Mouse (Mus musculus) forebrain, postnatal 0 days (tissue): ENCODE results near the gene Zfp618. TPM values are rescaled to one million over a fixed set of nuclear protein-coding genes. Genes with fewer than 3 reads are reported as not detected.
A peak's percentile ranks its signal among the peaks of the same experiment; 100 is the strongest.

Source experiments
- ATAC-seq: fragments of 200-750 bp; cut with Nextera tagmentation; 2 replicates; pipeline ENCODE4 v1.8.0; 2017; ENCODE audit warnings: mild to moderate bottlenecking, moderate library complexity
- DNase-seq: peaks from one replicate; pipeline ENCODE4 v3.0.0-alpha.2; 2015
- H3K27ac ChIP-seq: fragments of 300-500 bp; sonication (generic); 2 replicates; pipeline ENCODE4 v1.5.1; 2014; ENCODE audit warnings: low read depth, mild to moderate bottlenecking, antibody characterized with exemption, low read length, moderate library complexity, mixed read lengths
- H3K27me3 ChIP-seq: fragments of 300-500 bp; sonication (generic); 2 replicates; pipeline ENCODE4 v1.6.1; 2014; ENCODE audit warnings: mild to moderate bottlenecking, low read length, mixed read lengths; ENCODE audit not compliant: insufficient read depth
- H3K36me3 ChIP-seq: fragments of 300-500 bp; sonication (generic); 2 replicates; pipeline ENCODE4 v1.6.1; 2014; ENCODE audit warnings: mild to moderate bottlenecking, moderate library complexity; ENCODE audit not compliant: insufficient read depth
- H3K4me1 ChIP-seq: fragments of 300-500 bp; sonication (generic); 2 replicates; pipeline ENCODE4 v1.6.1; 2014; ENCODE audit warnings: antibody characterized with exemption; ENCODE audit not compliant: insufficient read depth
- H3K4me2 ChIP-seq: fragments of 300-500 bp; sonication (generic); 2 replicates; pipeline ENCODE4 v1.6.1; 2014; ENCODE audit warnings: low read depth, mild to moderate bottlenecking, moderate library complexity
- H3K4me3 ChIP-seq: fragments of 300-500 bp; sonication (generic); 2 replicates; pipeline ENCODE4 v1.5.1; 2014; ENCODE audit warnings: low read depth, low read length, mixed read lengths
- H3K9ac ChIP-seq: fragments of 300-500 bp; sonication (generic); 2 replicates; pipeline ENCODE4 v1.6.1; 2014; ENCODE audit warnings: mild to moderate bottlenecking
- H3K9me3 ChIP-seq: fragments of 300-500 bp; sonication (generic); 2 replicates; pipeline ENCODE4 v1.6.1; 2016; ENCODE audit warnings: low read length
- CTCF ChIP-seq: sonication (generic); IDR thresholded peaks from 2 replicates; pipeline ENCODE4 v1.5.1; 2016; ENCODE audit warnings: antibody characterized with exemption, control low read depth, low read depth
- WGBS: fragments of 180-500 bp; shearing (Covaris S2); extraction: QIAGEN DNeasy Blood & Tissue Kit; methylation state at CpG from one replicate; pipeline ENCODE4 v1.1.7; 2014; 5-methylcytosine and 5-hydroxymethylcytosine counted together
- polyA plus RNA-seq: library from polyadenylated mRNA; unstranded; fragments of >200 nt; fragmentation: Nextera tagmentation; extraction: Ambion mirVana; gene quantifications from 2 replicates; pipeline ENCODE4 v1.2.1, GENCODE M21; 2015
- total RNA-seq: library from RNA; depleted of rRNA; stranded (reverse); fragments of >200 nt; gene quantifications from 2 replicates; pipeline ENCODE4 v1.2.3, GENCODE M21; 2014

Zfp618 gene
- total and polyA plus RNA-seq, 2 experiments from 2014 or later, result 11.1 to 21.9 TPM

DNA sequence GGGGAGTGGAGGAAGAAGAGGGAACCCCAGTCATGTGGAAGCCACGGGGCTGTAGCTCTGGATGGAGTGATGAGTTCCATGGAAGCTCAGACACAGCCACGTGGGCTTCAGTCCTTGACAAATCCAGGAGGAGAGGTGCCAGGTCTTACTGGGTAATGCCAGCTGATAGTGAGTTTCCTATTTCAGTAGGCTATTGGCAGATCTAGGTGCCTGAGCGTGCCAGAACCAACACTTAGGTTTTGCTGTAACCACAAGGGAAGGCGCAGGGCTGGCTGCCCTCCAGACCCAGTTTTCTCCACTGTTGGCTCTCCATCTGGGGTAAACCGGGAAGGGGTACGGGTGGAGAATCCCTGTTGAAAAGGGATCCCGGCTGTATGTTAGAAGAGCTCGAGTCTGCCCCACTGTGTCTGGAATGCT is 119.1 kb downstream of the Zfp618 start:
- 46% methylated on average over 8 of the region's 8 CpGs for WGBS
- Histone ChIP-seq H3K27me3 (no peaks in the 10 kb centered on the region), H3K36me3 (peaks cover 9% of the 10 kb centered on the region; the same call in 1 of the 2 replicates), H3K4me2 (no peak overlapping the region), H3K4me1 (no peaks in the 10 kb centered on the region), H3K9ac (no peak overlapping the region), H3K9me3 (no peaks in the 10 kb centered on the region), H3K27ac (no peak overlapping the region), H3K4me3 (no peak overlapping the region)
- peak; percentile 83 for DNase-seq
- peak; percentile 83 for ATAC-seq
- peak; percentile 18; the same call in 1 of the 2 replicates for TF ChIP-seq CTCF

DNA sequence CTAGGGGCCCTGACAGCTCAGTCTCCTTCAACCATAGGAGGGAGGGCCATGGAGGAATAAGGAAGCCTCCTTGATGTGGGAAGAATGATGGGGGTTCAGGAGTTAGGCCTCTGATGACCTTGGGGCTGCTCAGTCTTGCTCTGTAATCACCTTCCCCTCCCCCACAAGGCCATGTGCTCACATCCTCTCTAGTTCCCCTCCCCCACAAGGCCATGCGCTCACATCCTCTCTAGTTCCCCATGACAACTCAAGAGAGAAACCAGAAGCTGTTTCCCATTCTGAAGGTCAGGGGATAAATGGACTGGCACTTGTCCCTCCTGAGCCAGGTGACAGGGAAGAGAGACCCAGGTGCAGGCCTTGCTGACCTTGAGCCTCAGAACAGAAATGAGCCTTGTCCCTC is 124.1 kb downstream of the Zfp618 start:
- WGBS, result 91% methylated on average over 1 of the region's 1 CpGs
- peaks cover 3% of the 10 kb centered on the region; the same call in 1 of the 2 replicates for H3K36me3 ChIP-seq
- ATAC-seq, result no peak
- H3K4me3 ChIP-seq, result no peak overlapping the region
- H3K27ac ChIP-seq, result no peak overlapping the region
- no peaks in the 10 kb centered on the region for H3K9me3 ChIP-seq
- no peaks in the 10 kb centered on the region for H3K27me3 ChIP-seq
- no peak overlapping the region for H3K4me2 ChIP-seq
- no peak for TF ChIP-seq CTCF
- H3K9ac ChIP-seq, result no peak overlapping the region
- DNase-seq, result no peak
- no peaks in the 10 kb centered on the region for H3K4me1 ChIP-seq

DNA sequence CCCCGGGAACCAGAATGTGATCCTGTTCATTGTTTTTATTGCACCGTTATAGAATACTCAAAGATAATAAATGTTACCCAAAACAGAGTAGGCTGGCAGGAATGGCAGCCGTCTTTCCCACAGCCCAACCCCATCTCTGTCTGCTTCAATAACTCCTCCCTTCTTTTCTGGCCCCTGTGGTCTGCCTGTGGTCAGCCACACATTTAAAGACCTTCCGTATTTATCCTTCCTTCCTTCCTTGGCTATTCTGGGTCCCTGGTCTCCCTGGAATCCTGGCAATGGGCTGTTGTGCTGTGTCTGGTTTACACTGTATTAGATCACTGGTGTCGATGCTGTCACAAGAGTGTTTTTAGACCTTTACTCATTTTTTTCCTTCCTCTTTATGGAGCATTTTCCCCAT is 125.8 kb downstream of the Zfp618 start:
- H3K9me3 ChIP-seq, result no peaks in the 10 kb centered on the region
- no peak for TF ChIP-seq CTCF
- 89% methylated on average over 5 of the region's 5 CpGs for whole genome bisulfite sequencing
- no peaks in the 10 kb centered on the region for H3K27me3 ChIP-seq
- peaks cover 3% of the 10 kb centered on the region; the same call in 1 of the 2 replicates for H3K36me3 ChIP-seq
- no peak overlapping the region for H3K4me3 ChIP-seq
- DNase-seq (no peak), ATAC-seq (no peak)
- H3K4me1 ChIP-seq, result no peaks in the 10 kb centered on the region
- no peak overlapping the region for H3K4me2 ChIP-seq
- H3K9ac ChIP-seq, result no peak overlapping the region
- H3K27ac ChIP-seq, result no peak overlapping the region

DNA sequence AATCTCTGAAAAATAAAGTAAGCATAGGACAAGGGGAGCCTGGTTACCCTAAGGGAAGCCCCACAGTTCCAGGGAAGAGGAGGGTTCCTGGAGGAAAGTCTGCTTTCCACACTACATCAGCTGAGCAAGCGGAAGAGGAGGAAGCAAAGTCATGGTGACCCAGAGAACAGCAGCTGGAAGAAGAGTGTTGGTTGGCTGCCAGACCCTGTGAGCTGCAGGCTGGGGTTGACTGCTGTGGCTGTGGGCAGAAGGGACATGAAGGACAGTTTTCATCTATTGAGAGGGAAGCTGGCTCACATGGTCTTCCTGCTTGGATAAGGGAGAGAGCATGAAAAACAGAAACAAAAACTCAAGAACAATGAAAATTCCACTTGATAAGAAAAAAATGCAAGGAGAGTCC is 132.2 kb downstream of the Zfp618 start:
- Histone ChIP-seq H3K9ac (no peak overlapping the region), H3K4me3 (no peak overlapping the region), H3K9me3 (no peaks in the 10 kb centered on the region), H3K27ac (no peak overlapping the region), H3K4me1 (no peaks in the 10 kb centered on the region), H3K36me3 (no peaks in the 10 kb centered on the region), H3K4me2 (no peak overlapping the region), H3K27me3 (no peaks in the 10 kb centered on the region)
- TF ChIP-seq CTCF, result no peak
- 96% methylated on average over 1 of the region's 1 CpGs for WGBS
- no peak for ATAC-seq
- DNase-seq, result no peak

DNA sequence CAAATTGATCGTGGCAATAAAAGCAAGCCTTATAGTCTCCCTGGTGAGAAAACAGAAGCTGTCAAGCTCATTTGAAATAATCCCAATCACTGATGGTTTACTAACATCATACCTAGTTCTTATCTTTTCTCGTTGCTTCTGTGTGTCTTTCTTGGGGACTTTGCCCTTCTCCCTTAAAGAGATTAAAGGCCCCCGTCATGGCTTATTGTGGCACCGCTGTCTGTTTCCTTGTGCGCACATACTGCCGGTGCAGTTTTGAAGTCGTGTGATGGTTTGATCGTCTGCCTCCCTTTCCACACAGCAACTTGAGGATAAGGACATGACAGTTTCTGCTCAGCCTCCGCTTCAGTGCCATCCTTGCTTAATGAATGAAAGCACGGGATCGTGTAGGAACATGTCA is 135.1 kb downstream of the Zfp618 start:
- H3K36me3 ChIP-seq, result no peaks in the 10 kb centered on the region; the same call in none of the 2 replicates
- no peaks in the 10 kb centered on the region for H3K9me3 ChIP-seq
- WGBS, result 92% methylated on average over 11 of the region's 11 CpGs
- no peaks in the 10 kb centered on the region for H3K27me3 ChIP-seq
- H3K9ac ChIP-seq, result no peak overlapping the region
- H3K4me2 ChIP-seq, result no peak overlapping the region
- TF ChIP-seq CTCF, result no peak
- H3K4me1 ChIP-seq, result no peaks in the 10 kb centered on the region
- H3K27ac ChIP-seq, result no peak overlapping the region
- ATAC-seq, result no peak
- no peak overlapping the region for H3K4me3 ChIP-seq
- no peak for DNase-seq

DNA sequence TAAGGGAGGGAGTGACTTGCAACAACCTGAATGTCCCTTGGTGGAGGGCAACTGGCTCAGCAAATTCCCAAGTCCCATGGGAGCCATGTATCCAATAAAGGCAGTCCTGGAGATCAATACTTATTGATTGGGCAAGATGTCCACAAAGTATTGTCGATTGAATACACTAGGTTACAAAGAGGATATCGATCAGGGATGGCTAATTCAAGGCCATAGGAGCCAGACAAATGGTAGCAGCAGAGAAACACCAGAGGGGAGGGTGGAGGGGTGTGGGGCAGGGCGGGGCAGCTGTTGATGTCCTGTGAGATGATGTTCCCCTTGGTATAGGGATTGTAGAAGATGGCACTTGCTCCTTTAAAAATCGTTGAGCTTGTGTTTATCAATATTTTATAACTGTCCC is 136.7 kb downstream of the Zfp618 start:
- H3K36me3 ChIP-seq, result no peaks in the 10 kb centered on the region; the same call in none of the 2 replicates
- ATAC-seq (no peak), DNase-seq (no peak)
- H3K27me3 ChIP-seq, result no peaks in the 10 kb centered on the region
- TF ChIP-seq CTCF, result no peak
- H3K4me3 ChIP-seq, result no peak overlapping the region
- 93% methylated on average over 4 of the region's 4 CpGs for WGBS
- no peak overlapping the region for H3K9ac ChIP-seq
- no peaks in the 10 kb centered on the region for H3K4me1 ChIP-seq
- H3K27ac ChIP-seq, result no peak overlapping the region
- no peak overlapping the region for H3K4me2 ChIP-seq
- H3K9me3 ChIP-seq, result no peaks in the 10 kb centered on the region

DNA sequence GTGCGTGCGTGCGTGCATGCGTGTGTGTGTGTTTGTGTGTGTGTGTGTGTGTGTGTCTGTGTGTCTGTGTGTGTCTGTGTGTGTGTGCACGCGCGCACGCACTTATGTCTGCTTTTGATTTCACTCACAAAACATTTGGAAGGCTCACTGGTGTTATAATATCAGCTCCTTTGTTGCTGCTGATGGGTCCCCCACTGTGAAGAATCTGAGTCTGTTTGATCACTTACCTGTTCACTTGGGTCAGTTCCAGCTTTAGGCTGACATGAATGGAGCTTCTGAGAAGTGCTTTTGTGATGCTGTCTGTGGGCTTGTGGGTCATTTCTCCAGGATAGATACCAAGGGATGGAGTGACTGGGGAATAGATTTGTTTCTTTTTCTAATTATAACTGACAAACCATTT is 140.3 kb downstream of the Zfp618 start:
- Histone ChIP-seq H3K9ac (no peak overlapping the region), H3K27ac (no peak overlapping the region), H3K36me3 (no peaks in the 10 kb centered on the region; the same call in none of the 2 replicates), H3K4me3 (no peak overlapping the region), H3K9me3 (no peaks in the 10 kb centered on the region), H3K27me3 (no peaks in the 10 kb centered on the region), H3K4me2 (no peak overlapping the region), H3K4me1 (no peaks in the 10 kb centered on the region)
- no peak for DNase-seq
- 84% methylated on average over 8 of the region's 8 CpGs for WGBS
- no peak for TF ChIP-seq CTCF
- no peak for ATAC-seq
